Mouse (Mus musculus): Measurements from ENCODE around the gene Vbp1.

The Vbp1 gene

DNA sequence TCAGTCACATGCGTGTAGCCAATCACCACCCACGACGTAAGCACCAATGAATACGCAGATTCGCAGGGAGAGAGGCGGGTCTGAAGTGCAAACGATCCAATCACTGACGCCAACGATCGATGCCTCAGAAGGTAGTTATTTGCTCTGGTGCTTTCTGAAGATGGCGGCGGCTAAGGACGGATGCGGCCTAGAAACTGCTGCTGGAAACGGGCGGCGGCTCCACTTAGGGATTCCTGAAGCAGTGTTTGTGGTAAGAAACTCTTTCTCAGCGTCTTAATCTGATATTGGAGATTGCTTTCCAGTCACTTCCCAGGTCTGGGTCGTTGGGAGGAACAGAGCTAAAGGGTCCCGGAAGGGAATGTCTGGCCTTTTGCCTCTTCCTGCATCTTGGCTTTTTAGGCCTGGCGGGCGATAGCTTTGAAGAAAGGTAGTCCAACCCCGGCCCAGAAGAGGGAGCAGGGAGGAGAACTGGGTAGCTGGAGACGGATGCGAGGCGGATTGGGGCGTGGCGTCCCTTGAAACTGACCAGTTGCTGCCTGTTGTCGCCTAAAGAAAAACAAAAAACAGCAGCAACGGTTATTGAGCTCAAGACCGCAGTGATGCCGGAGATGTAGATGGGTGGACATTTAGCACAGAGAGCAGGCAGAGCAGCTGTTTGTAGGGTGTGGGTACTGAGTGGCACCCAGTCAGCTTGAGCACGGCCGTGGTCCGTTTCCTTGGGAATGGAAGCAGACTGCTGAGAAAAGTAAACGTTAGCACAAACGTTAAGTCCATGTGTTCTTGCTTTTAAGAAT, at the start of gene Vbp1:
Gene Vbp1, plus strand, starts transcription at position 121 of the 794 bp plus-strand sequence.
- ATAC-seq (ENCODE audit: insufficient number of reproducible peaks, low FRiP score, low TSS enrichment): peak; percentile 100

GRCm38 (mm10) chrX:75475182-75475644, 38.9 kb upstream of the Vbp1 start:
- peak; percentile 76; the same call in 1 of the 2 replicates for ATAC-seq (ENCODE audit: insufficient number of reproducible peaks, low FRiP score, low TSS enrichment)

- ATAC-seq (ENCODE audit: insufficient number of reproducible peaks, low FRiP score, low TSS enrichment): no peak
Observed at GRCm38 (mm10) chrX:75489886-75490285, 24.2 kb upstream of the Vbp1 start.

DNA sequence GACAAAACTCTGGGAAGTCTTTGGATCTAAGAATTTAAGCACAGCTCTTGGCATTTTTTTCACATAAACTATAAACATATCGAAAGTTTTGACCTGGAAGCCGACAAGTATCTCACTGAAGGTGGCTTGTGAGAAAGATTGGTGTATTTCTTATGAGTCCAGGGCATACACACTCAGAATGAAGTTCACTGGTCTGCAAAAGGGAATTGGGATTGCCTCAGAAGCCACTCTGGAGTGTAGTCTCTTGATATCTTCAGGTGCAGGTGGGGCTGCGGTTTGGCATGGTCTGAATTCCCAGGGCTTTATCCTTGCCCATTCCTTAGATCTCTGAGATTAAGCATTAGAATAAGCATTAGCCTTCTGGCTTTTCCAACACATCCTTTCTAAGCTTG, 316 bp upstream of the Vbp1 start:
- ATAC-seq (ENCODE audit: insufficient number of reproducible peaks, low FRiP score, low TSS enrichment): no peak

DNA sequence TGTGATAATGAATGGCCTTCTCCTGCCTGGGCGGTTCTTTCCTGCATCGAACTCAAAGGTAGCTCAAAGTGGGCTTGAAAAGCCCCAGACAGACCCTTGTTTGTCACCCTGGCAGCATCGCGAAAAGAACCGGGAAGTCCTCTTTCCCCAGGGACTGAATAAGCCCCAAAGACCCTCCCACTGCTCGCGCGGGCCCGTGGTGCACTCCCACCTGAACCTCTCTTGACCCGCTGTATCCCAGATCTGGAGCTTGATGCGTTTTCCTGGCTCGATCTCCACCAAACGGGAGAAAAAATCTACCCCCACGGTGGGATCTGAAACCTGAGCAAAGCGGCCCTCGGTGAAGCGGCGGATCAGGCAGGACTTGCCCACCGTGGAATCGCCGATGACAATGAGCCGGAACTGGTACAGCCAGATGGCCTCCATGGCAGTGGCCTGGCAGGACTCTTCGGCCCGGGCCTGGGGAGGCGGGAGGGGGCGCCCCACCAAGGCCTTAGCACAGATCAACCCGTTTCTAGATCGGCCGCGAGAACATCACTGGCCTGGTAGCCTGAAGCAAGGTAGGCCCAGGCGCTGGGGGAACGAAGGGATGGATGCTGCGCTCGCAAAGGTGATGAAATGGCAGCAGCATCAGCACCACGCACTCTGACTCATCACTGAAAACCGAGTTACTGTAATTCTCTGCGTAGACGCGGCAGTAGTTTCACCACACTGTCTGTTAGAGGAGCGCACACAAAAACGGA, 63.7 kb downstream of the Vbp1 start, which contains the start of gene Rab39b:
Gene Rab39b, minus strand, starts transcription at position 650 of the 743 bp plus-strand sequence.
- ATAC-seq (ENCODE audit: insufficient number of reproducible peaks, low FRiP score, low TSS enrichment): peak; percentile 96

DNA sequence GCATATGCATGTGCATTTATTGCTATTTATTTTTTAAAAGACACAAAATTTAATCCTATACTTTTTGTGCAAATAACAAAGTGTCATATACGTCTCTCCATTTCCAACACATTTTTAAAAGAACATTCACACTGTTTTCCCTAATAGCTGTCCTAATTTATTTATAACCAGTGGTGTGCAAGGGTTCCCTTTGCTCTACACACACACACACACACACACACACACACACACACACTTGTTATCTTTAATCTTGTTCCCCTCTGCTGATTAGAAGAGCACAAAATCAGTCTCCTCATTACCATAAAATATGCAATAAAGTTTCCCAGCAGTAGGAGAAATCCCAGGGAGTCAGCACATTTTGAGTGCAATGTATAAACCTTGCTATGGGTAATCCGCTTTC, 64.4 kb downstream of the Vbp1 start:
- ATAC-seq (ENCODE audit: insufficient number of reproducible peaks, low FRiP score, low TSS enrichment): no peak
